Mouse (Mus musculus): ENCODE data around the gene Fcf1. TPM values are rescaled to one million over a fixed set of nuclear protein-coding genes. Genes with fewer than 3 reads are reported as not detected.

Gene Fcf1
- polyA plus RNA-seq, 1 experiment from 2014 or later: 209 TPM

DNA sequence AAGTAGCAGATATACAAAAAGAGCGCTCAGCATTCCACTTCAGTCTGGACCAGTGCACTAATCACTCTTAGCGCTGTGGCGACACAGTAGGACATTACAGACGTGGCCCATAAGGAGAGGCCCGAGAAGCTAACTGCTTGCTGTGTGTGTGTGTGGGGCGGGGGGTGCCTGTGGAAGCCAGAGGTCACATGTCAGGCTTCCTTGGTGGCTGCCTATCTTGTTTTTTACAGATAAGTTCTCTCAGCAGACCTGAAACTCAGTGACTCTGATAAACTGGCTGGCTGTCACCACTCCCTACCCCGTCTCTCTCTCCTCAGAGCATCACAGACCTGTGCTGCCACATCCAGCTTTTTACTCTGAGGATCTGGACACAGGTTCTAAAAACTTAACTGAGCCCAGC lies 8.1 kb upstream of the Fcf1 start:
- no peak for DNase-seq (ENCODE audit: low spot score)

DNA sequence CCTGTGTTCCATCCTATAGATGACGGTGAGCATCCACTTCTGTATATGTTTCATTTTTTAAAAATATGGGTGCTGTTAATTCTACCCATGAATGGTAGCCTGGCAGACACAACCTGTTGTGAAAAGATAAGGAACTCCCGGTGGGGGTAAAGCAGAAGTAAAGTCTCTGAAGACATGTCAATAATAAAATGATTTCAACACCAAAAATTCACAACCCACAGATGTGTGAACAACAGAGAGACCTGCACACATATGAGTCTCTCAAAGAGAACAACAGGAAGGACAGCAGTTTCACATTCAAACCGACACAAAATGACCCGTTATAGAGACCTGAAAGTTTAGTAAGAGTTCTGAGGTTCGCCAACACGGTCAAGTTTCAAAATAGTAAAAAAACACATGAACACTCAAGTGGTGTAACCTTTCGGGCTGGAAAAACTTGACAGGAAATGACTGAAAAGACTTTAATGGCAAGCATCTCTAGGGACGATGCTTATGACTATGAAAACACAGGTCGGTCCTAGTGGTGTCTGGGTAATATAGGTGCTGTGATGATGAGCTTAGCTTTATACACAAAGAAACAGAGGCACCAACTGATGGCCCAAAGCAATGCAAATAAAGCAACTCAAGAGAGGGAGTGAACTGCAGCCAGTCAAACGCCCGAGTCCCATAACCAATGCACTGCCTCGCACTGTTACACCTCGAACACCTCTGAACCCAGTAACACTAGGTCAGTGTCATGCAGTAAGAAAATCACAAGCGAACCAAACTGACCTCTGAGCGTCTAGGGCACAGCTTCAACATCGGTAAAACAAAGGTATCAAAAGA lies 1.7 kb upstream of the Fcf1 start:
- DNase-seq (ENCODE audit: low spot score): no peak

DNA sequence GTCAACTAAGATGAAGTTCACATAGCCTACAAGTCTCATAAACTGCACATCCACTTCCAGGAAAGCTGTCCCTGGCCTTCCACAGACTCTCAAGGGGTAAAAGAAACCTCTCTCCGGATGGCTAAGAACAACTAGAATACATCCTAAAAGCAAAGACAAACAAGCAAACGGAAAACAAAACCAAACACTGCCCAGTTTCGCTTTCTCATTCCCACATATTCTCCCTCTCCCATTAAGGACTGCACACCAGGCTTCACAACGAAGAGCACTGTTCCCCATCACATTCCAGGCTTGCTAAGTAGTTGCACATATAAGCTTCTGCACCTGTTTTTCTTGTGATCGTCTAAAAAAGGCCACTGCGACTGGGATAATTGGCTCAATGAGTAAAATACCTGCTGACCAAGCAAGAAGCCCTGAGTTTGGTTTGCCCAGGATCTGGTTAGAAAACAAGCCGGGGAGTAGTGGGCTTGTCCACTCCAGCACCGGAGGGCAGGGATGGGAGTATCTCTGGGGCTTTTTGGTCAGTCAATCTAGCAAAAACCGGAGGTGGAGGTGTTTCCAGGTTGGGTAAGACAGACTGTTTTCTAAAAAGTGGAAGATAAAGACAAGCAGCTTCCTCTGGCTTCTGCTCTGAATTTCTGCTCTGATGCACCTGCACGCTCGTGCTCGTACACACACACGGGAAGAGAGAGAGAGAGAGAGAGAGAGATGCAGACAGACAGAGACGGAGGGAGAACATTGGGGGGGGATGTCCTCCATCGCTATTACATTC lies 855 bp upstream of the Fcf1 start:
- peak; percentile 36 for DNase-seq (ENCODE audit: low spot score)

DNA sequence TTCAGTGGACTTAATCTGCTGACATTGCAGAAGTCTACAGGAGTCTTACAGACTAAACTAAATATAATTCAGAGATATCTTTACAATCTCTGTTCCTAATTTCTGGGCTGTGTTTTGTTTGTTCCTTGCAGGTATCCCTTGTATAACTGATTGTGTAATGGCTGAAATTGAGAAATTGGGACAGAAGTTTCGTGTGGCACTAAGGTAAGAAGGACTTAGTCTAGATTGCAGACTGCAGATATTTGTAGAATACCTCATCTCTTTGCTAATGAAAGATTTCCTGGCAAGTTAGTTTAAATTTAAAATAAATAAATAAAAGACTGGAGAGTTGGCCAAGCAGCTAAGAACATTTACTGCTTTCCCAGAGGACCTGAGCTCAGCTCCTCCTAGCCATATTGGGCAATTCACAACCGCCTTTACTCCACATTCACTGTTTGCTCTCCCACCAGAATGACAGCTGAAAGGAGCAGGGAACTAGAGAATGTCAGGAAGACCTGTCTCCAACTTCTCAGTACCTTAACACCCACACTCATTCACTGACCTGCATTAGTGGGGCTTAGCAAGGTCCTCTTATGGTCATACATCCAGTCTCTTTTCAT lies 8.7 kb downstream of the Fcf1 start:
- no peak for DNase-seq (ENCODE audit: low spot score)

DNA sequence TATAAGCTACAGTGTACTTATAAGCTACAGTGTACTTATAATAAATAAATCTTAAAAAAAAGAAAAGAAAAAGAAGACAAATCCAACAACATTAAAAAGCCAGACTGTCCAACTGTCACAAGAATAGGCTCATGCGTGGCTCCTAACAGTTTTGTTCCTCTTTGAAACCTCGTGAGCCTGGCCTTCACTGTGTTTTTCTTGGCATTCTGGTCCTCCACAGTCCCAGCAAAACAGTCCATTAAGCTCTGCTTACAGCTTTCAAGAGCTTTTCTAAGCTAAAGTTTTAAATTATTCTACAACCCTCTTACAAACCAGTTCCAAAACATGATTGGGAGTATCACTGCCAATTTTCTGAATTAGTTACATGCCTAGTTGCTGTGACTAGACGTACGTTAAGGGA lies 18.8 kb downstream of the Fcf1 start:
- no peak for DNase-seq (ENCODE audit: low spot score)

DNA sequence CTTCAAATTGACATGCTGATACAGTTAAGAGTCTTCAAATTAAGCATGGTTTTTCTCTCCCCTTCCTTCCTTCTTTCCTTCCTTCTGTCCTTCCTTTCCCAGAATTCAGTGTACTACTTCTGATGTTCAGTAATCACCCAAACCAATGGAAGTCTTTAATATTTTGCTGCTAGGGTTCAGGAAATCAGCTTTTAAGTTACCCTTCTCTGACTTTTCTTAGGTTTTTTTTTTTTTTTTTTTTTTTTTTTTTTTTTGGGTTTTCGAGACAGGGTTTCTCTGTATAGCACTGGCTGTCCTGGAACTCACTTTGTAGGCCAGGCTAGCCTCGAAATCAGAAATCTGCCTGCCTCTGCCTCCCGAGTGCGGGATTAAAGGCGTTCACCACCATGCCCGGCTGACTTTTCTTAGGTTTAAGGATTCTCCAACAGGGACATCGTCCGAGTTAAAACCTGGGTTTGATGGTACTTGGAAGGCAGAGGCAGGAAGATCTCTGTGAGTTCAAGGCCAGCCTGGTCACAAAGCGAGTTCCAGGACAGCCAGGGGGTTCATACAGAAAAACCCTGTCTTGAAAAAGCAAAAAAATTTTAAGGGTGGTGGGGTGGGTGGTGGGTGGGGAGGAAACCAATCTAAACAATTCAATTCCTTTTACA lies 24.5 kb downstream of the Fcf1 start:
- DNase-seq (ENCODE audit: low spot score): no peak

DNA sequence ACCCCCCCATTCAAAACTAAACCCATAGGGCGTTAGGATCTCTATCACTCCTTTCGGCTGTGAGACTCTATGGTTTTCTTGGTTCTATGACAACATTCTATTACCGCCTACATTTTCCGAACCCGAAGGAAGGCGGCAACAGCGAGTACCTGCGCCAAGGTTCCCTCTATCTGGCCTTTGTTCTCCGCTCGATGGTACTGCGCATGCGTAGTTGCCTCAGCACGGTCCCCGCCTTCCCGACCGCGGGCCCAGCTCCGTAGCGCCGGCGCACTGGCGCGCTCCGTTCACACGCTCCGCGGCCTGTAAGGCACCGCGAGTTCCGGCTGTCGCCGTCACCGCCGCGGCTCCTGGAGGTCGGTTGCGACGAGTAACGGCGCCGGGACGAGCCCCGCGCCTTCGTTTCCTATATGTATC lies 25.4 kb downstream of the Fcf1 start, which contains the start of gene Ylpm1:
Gene Ylpm1, plus strand, starts transcription at position 239 of the 414 bp plus-strand sequence.
- DNase-seq (ENCODE audit: low spot score): peak; percentile 98

DNA sequence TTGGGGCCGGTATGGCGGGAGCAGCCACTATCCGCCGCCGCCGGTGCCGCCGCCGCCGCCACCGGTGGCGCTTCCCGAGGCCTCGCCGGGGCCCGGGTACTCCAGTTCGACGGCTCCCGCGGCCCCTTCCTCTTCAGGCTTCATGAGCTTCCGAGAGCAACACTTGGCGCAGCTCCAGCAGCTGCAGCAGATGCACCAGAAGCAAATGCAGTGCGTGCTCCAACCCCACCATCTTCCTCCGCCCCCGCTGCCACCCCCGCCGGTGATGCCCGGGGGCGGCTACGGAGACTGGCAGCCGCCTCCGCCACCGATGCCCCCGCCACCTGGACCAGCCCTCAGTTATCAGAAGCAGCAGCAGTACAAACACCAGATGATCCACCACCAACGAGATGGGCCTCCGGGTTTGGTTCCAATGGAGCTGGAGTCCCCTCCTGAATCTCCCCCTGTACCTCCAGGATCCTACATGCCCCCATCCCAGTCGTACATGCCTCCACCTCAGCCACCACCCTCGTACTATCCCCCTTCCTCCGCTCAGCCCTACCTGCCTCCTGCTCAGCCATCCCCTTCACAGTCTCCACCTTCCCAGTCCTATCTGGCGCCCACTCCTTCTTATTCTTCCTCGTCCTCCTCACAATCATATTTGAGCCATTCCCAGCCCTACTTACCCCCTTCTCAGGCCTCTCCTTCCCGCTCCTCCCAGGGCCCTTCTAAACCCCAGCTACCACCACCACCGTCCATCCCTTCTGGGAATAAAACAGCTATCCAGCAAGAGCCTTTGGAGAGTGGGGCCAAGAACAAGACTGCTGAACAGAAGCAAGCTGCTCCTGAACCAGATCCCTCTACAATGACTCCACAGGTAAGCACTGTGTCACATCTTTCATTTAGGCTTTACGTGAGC lies 26.1 kb downstream of the Fcf1 start:
- DNase-seq (ENCODE audit: low spot score): peak; percentile 8

DNA sequence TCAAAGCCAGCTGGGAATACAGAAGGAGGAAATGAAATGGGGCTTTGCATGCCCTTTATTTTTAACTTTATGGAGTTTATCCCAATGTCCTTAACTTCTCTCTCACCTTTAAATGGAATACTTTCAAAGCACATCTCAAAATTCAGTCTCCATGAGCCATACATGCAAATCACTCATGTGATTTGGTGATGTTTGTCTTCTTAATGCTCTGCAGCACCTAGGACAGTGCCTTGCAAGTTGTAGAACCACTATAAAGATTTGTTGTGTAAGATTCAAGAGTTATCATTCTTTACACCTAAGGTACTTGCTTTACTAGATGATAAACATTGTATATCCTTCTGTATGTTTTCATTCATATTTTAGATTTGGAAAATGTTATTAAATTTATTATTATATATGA lies 28.4 kb downstream of the Fcf1 start:
- no peak for DNase-seq (ENCODE audit: low spot score)

DNA sequence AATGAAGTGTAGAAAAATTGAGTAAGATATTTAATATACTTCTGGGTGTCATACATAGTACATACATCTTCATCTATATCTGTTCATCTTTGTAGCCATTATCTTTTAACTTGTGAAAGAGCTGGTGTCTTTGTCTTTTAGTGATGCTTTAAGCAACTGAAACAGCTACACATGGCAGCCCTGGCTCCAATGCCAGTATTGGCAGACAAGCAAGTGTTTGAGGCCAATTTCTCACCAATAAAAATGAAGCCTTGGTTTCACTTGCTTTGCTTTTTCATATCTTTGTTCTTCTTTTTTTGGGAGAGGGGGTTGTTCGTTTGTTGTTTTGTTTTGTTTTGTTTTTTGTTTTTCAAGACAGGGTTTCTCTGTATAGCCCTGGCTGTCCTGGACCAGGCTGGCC lies 35.5 kb downstream of the Fcf1 start:
- no peak for DNase-seq (ENCODE audit: low spot score)

DNA sequence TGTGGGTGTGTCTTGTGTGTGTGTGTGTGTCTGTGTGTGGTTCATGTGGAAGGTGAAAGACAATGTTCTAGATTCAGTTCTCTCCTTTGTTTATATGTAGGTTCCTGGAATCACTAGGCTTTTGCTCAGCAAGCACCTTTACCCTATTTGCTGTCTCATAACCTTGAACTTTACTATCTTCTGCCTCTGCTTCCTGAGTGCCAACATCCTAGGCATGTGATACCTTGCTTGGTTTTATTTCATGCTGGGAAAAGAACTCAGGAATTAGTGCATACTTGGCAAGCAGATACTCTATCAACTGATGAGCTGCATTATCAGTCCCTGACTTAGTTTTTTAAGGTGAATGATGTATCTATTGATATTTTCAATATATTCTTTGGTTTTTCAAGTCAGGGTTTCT lies 36.3 kb downstream of the Fcf1 start:
- no peak for DNase-seq (ENCODE audit: low spot score)

DNA sequence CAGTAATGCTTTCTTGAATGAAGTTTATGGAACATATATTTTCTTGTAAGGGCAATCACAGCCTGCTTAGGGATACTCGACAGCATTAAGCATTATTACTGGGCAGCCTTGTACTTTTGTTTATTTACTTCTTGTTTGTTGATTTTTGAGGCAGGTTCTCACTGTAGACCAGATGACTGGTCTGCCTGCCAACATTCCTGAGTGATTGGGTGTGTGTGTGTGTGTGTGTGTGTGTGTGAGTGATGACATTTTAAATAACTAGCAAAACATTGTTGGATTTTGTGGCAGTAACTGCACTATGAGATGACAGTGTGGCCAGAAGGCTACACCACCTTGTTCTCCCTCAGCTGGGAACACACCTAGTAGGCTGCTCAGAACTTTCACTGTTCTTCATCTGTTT lies 39.1 kb downstream of the Fcf1 start:
- no peak for DNase-seq (ENCODE audit: low spot score)

DNA sequence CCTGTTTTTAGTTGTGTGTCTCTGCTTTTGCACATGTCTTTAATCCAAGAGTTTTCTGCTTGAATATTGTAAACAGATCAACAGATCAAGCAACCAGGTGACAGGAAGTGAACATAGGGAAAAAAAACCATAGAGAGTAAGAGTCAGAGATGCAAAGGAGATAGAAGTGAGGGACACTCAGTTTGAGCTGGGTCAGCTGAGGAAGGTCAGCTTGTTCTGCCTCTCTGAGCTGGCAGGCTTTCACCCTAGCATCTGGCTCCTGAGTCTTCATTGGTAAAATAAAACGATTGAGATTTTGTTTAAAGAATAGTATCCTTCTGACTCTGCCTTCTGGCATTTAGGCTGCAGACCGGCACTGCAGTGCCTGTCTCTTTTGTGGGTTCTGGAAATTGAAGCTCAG lies 39.8 kb downstream of the Fcf1 start:
- DNase-seq (ENCODE audit: low spot score): no peak

DNA sequence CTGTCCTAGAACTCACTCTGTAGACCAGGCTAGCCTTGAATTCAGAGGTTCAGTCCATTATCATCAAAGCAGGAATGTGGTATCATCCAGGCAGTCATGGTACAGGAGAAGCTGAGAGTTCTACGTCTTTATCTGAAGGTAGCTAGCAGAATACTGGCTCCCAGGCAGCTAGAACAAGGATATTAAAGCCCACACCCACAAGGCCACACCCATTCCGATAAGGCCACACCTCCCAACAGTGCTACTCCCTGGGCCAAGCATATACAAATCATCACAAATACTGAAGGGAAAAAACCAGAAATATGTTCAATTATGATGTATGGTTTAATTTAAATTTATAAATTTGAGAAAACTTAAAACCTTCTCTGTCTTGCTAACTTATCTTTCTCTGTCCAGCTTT lies 41.5 kb downstream of the Fcf1 start:
- no peak for DNase-seq (ENCODE audit: low spot score)

DNA sequence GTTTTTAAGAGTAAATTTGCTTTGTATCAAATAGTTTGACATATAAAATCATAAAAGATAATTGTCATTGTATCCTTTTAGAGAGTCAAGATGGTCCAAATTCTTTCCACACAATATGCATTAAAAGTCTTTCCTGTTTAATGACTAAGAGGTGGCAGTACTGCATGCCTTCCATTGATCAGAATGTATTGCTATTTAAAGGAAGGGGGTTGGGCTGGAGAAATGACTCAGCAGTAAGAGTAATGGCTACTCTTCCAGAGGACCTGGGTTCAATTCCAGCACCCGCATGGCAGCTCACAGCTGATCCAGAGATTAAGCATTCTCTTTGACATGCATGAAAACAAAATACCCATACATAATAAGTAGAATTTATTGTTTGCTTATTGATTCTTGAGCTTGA lies 51.4 kb downstream of the Fcf1 start:
- no peak for DNase-seq (ENCODE audit: low spot score)

DNA sequence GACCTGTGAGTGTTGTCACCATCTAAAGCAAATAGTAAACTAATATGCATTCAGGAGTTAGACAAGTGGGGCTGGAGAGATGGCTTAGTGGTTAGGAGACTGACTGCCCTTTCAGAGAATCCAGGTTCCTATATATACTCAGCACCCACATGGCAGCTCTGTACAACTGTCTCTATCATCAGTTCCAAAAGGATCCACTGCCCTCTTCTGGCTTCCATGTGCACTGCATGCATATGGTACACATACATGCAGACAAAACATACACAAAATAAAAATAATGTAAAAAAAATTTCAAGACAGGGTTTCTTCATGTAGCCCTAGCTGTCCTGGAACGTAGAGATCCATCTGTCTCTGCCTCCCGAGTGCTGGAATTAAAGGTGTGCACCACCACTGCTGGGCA lies 62.0 kb downstream of the Fcf1 start:
- peak; percentile 40 for DNase-seq (ENCODE audit: low spot score)

Measured in thymus, postnatal 0 days (tissue).